Mouse (Mus musculus): ENCODE measurements around the gene Sec11a. TPM values are rescaled to one million over a fixed set of nuclear protein-coding genes. Genes with fewer than 3 reads are reported as not detected.
A peak's percentile ranks its signal among the peaks of the same experiment; 100 is the strongest.

Gene Sec11a
- polyA plus RNA-seq, 1 experiment: 107 TPM

GRCm38 (mm10) chr7:80935834-80936233 is 11.7 kb downstream of the Sec11a start:
- Histone ChIP-seq H3K36me3 (ENCODE audit: control insufficient read depth, insufficient read depth, low read length) (peaks cover 43% of the 10 kb centered on the region), H3K27ac (ENCODE audit: control insufficient read depth, insufficient read depth, low read length) (no peak overlapping the region), H3K4me1 (replicated peaks; ENCODE audit: control insufficient read depth, insufficient read depth, low read length) (no peaks in the 10 kb centered on the region), H3K4me3 (ENCODE audit: control insufficient read depth, insufficient read depth, low read length) (no peak overlapping the region), H3K27me3 (ENCODE audit: control insufficient read depth, insufficient read depth, low read length) (no peaks in the 10 kb centered on the region)
- TF ChIP-seq POLR2A (IDR thresholded peaks at IDR 0.05; ENCODE audit: control insufficient read depth, extremely low read depth, insufficient read depth, low read length, poor library complexity): no peak
- no peak for TF ChIP-seq CTCF (IDR thresholded peaks at IDR 0.05; ENCODE audit: borderline replicate concordance, control insufficient read depth, extremely low read depth, insufficient read depth, low read length, poor library complexity)
- no peak for DNase-seq
- WGBS: 92% methylated on average over 1 of the region's 1 CpGs

- H3K4me1 ChIP-seq (replicated peaks; ENCODE audit: control insufficient read depth, insufficient read depth, low read length): no peaks in the 10 kb centered on the region
- H3K4me3 ChIP-seq (ENCODE audit: control insufficient read depth, insufficient read depth, low read length): no peak overlapping the region
- no peaks in the 10 kb centered on the region for H3K27me3 ChIP-seq (ENCODE audit: control insufficient read depth, insufficient read depth, low read length)
- DNase-seq: no peak
- no peak for TF ChIP-seq CTCF (IDR thresholded peaks at IDR 0.05; ENCODE audit: borderline replicate concordance, control insufficient read depth, extremely low read depth, insufficient read depth, low read length, poor library complexity)
- no peak for TF ChIP-seq POLR2A (IDR thresholded peaks at IDR 0.05; ENCODE audit: control insufficient read depth, extremely low read depth, insufficient read depth, low read length, poor library complexity)
- peaks cover 46% of the 10 kb centered on the region for H3K36me3 ChIP-seq (ENCODE audit: control insufficient read depth, insufficient read depth, low read length)
- H3K27ac ChIP-seq (ENCODE audit: control insufficient read depth, insufficient read depth, low read length): no peak overlapping the region
- 93% methylated on average over 1 of the region's 1 CpGs for WGBS
These were observed 14.8 kb downstream of the Sec11a start for GRCm38 (mm10) chr7:80932777-80933176.

GRCm38 (mm10) chr7:80931618-80932207 is 15.9 kb downstream of the Sec11a start:
- no peak for TF ChIP-seq POLR2A (IDR thresholded peaks at IDR 0.05; ENCODE audit: control insufficient read depth, extremely low read depth, insufficient read depth, low read length, poor library complexity)
- no peak for TF ChIP-seq CTCF (IDR thresholded peaks at IDR 0.05; ENCODE audit: borderline replicate concordance, control insufficient read depth, extremely low read depth, insufficient read depth, low read length, poor library complexity)
- 95% methylated on average over 8 of the region's 8 CpGs for WGBS
- no peak for DNase-seq
- Histone ChIP-seq H3K36me3 (ENCODE audit: control insufficient read depth, insufficient read depth, low read length) (peaks cover 54% of the 10 kb centered on the region), H3K27ac (ENCODE audit: control insufficient read depth, insufficient read depth, low read length) (no peak overlapping the region), H3K27me3 (ENCODE audit: control insufficient read depth, insufficient read depth, low read length) (no peaks in the 10 kb centered on the region), H3K4me3 (ENCODE audit: control insufficient read depth, insufficient read depth, low read length) (no peak overlapping the region), H3K4me1 (replicated peaks; ENCODE audit: control insufficient read depth, insufficient read depth, low read length) (no peaks in the 10 kb centered on the region)

- Histone ChIP-seq H3K36me3 (ENCODE audit: control insufficient read depth, insufficient read depth, low read length) (peaks cover 24% of the 10 kb centered on the region), H3K27me3 (ENCODE audit: control insufficient read depth, insufficient read depth, low read length) (no peaks in the 10 kb centered on the region), H3K27ac (ENCODE audit: control insufficient read depth, insufficient read depth, low read length) (no peak overlapping the region), H3K4me3 (ENCODE audit: control insufficient read depth, insufficient read depth, low read length) (no peak overlapping the region), H3K4me1 (replicated peaks; ENCODE audit: control insufficient read depth, insufficient read depth, low read length) (peaks cover 4% of the 10 kb centered on the region)
- 98% methylated on average over 2 of the region's 2 CpGs for WGBS
- no peak for DNase-seq
- TF ChIP-seq CTCF (IDR thresholded peaks at IDR 0.05; ENCODE audit: borderline replicate concordance, control insufficient read depth, extremely low read depth, insufficient read depth, low read length, poor library complexity) (no peak), POLR2A (IDR thresholded peaks at IDR 0.05; ENCODE audit: control insufficient read depth, extremely low read depth, insufficient read depth, low read length, poor library complexity) (no peak)
These were observed 24.4 kb downstream of the Sec11a start for GRCm38 (mm10) chr7:80923165-80923564.

- no peak for DNase-seq
- 74% methylated on average over 5 of the region's 5 CpGs for WGBS
- Histone ChIP-seq H3K4me1 (replicated peaks; ENCODE audit: control insufficient read depth, insufficient read depth, low read length) (peaks cover 13% of the 10 kb centered on the region), H3K36me3 (ENCODE audit: control insufficient read depth, insufficient read depth, low read length) (peaks cover 23% of the 10 kb centered on the region), H3K27me3 (ENCODE audit: control insufficient read depth, insufficient read depth, low read length) (no peaks in the 10 kb centered on the region), H3K4me3 (ENCODE audit: control insufficient read depth, insufficient read depth, low read length) (no peak overlapping the region), H3K27ac (ENCODE audit: control insufficient read depth, insufficient read depth, low read length) (0 out of 2 replicates have a peak overlapping the region, but pooled peaks have one; percentile 13)
- TF ChIP-seq POLR2A (IDR thresholded peaks at IDR 0.05; ENCODE audit: control insufficient read depth, extremely low read depth, insufficient read depth, low read length, poor library complexity): no peak
- no peak for TF ChIP-seq CTCF (IDR thresholded peaks at IDR 0.05; ENCODE audit: borderline replicate concordance, control insufficient read depth, extremely low read depth, insufficient read depth, low read length, poor library complexity)
These were observed 28.0 kb downstream of the Sec11a start for GRCm38 (mm10) chr7:80919647-80920008.

- peaks cover 29% of the 10 kb centered on the region for H3K36me3 ChIP-seq (ENCODE audit: control insufficient read depth, insufficient read depth, low read length)
- TF ChIP-seq CTCF (IDR thresholded peaks at IDR 0.05; ENCODE audit: borderline replicate concordance, control insufficient read depth, extremely low read depth, insufficient read depth, low read length, poor library complexity): no peak
- no peak for TF ChIP-seq POLR2A (IDR thresholded peaks at IDR 0.05; ENCODE audit: control insufficient read depth, extremely low read depth, insufficient read depth, low read length, poor library complexity)
- H3K27me3 ChIP-seq (ENCODE audit: control insufficient read depth, insufficient read depth, low read length): no peaks in the 10 kb centered on the region
- H3K27ac ChIP-seq (ENCODE audit: control insufficient read depth, insufficient read depth, low read length): peak overlapping the region; percentile 47; the same call in 1 of the 2 replicates
- peaks cover 13% of the 10 kb centered on the region for H3K4me1 ChIP-seq (replicated peaks; ENCODE audit: control insufficient read depth, insufficient read depth, low read length)
- DNase-seq: peak; percentile 62
- 16% methylated on average over 8 of the region's 8 CpGs for WGBS
- no peak overlapping the region for H3K4me3 ChIP-seq (ENCODE audit: control insufficient read depth, insufficient read depth, low read length)
These were observed 28.5 kb downstream of the Sec11a start for GRCm38 (mm10) chr7:80918982-80919646.

Measured in thymus, adult 2 months (tissue).